Comparison of ENCODE assay signal across 12 mouse cellular contexts in genomic region chr6:15299279-15299678, GRCm38 (mm10).
DNase-seq lines count a peak whose midpoint lies in the region; ATAC-seq and TF ChIP-seq lines count a peak whose summit lies in the region.
"Had no signal": no experiment of that assay in that cellular context is flagged by ENCODE, and none has a peak within 500 bp of the region (broad histone marks: within the 10 kb centered on the region; RNA-seq: fewer than 3 reads in every experiment).

No protein-coding gene starts in this region.

- H3K9me3 ChIP-seq in hindbrain, embryonic 12.5 days (replicated peaks): no peaks in the 10 kb centered on the region
- H3K9me3 ChIP-seq in hindbrain, embryonic 13.5 days: no peaks in the 10 kb centered on the region
- no peaks in the 10 kb centered on the region for H3K9me3 ChIP-seq in forebrain, postnatal 0 days (ENCODE audit: low read length)
- H3K9me3 ChIP-seq: liver, embryonic 13.5 days had no signal

- no peaks in the 10 kb centered on the region for H3K36me3 ChIP-seq in hindbrain, embryonic 12.5 days
- no peaks in the 10 kb centered on the region for H3K36me3 ChIP-seq in hindbrain, embryonic 13.5 days
- no peaks in the 10 kb centered on the region for H3K36me3 ChIP-seq in liver, adult 2 months (ENCODE audit: control insufficient read depth, insufficient read depth, low read length)
- no peaks in the 10 kb centered on the region for H3K36me3 ChIP-seq in forebrain, postnatal 0 days (ENCODE audit: insufficient read depth)
- H3K36me3 ChIP-seq: liver, embryonic 13.5 days had no signal

- no peak for TF ChIP-seq CTCF in liver, adult 2 months (IDR thresholded peaks at IDR 0.05; ENCODE audit: low read depth, low read length)
- no peak for TF ChIP-seq CTCF in forebrain, postnatal 0 days (IDR thresholded peaks at IDR 0.05; ENCODE audit: low read depth)

- ATAC-seq in hindbrain, embryonic 12.5 days (ENCODE audit: low FRiP score): 0 out of 2 replicates have a peak, but pooled peaks have one; percentile 43
- ATAC-seq in hindbrain, embryonic 13.5 days (ENCODE audit: low FRiP score): no peak
- peak; percentile 27; the same call in 1 of the 2 replicates for ATAC-seq in forebrain, postnatal 0 days

- no peaks in the 10 kb centered on the region; the same call in 1 of the 2 replicates for H3K79me2 ChIP-seq in liver, adult 2 months (ENCODE audit: control insufficient read depth, insufficient read depth, low read length)

- DNase-seq in adrenal gland, adult 2 months: peak; percentile 6
- no peak for DNase-seq in adrenal gland, postnatal 10 days
- peak; percentile 25 for DNase-seq in liver, adult 2 months (ENCODE audit: extremely low read depth, low read depth, low spot score)
- DNase-seq in liver: no peak
- no peak for DNase-seq in forebrain, postnatal 0 days
- DNase-seq in Muller cell, postnatal 12 days (ENCODE audit: inconsistent ontology term): no peak
- DNase-seq: cerebellum, adult 11 months; embryo, embryonic 11 days; liver, embryonic 13.5 days had no signal

- H3K4me3 ChIP-seq in hindbrain, embryonic 12.5 days: no peak overlapping the region
- no peak overlapping the region for H3K4me3 ChIP-seq in hindbrain, embryonic 13.5 days
- no peak overlapping the region for H3K4me3 ChIP-seq in liver, adult 2 months (ENCODE audit: insufficient read depth, low read depth, low read length)
- H3K4me3 ChIP-seq in forebrain, postnatal 0 days (ENCODE audit: low read depth, low read length): no peak overlapping the region
- H3K4me3 ChIP-seq: layer of hippocampus, adult 2 months; liver, embryonic 13.5 days had no signal

- no peak overlapping the region for H3K4me2 ChIP-seq in hindbrain, embryonic 12.5 days (replicated peaks)
- no peak overlapping the region for H3K4me2 ChIP-seq in hindbrain, embryonic 13.5 days
- no peak overlapping the region for H3K4me2 ChIP-seq in forebrain, postnatal 0 days (ENCODE audit: low read depth)
- H3K4me2 ChIP-seq: liver, embryonic 13.5 days had no signal

- no peak overlapping the region for H3K27ac ChIP-seq in hindbrain, embryonic 12.5 days
- no peak overlapping the region for H3K27ac ChIP-seq in hindbrain, embryonic 13.5 days
- no peak overlapping the region for H3K27ac ChIP-seq in liver, adult 2 months (replicated peaks; ENCODE audit: insufficient read depth, low read depth, low read length)
- H3K27ac ChIP-seq in forebrain, postnatal 0 days (ENCODE audit: low read depth, low read length): no peak overlapping the region
- H3K27ac ChIP-seq: layer of hippocampus, adult 2 months; liver, embryonic 13.5 days had no signal

- no peak for TF ChIP-seq POLR2A in liver, adult 2 months (IDR thresholded peaks at IDR 0.05; ENCODE audit: extremely low read depth, insufficient read depth, low read length)

- H3K9ac ChIP-seq in hindbrain, embryonic 12.5 days: no peak overlapping the region
- no peak overlapping the region for H3K9ac ChIP-seq in hindbrain, embryonic 13.5 days
- H3K9ac ChIP-seq in liver, adult 2 months (ENCODE audit: low read depth, low read length): no peak overlapping the region
- no peak overlapping the region for H3K9ac ChIP-seq in forebrain, postnatal 0 days
- H3K9ac ChIP-seq: liver, embryonic 13.5 days had no signal

- H3K4me1 ChIP-seq in hindbrain, embryonic 12.5 days: no peaks in the 10 kb centered on the region
- H3K4me1 ChIP-seq in hindbrain, embryonic 13.5 days (replicated peaks): no peaks in the 10 kb centered on the region
- no peaks in the 10 kb centered on the region for H3K4me1 ChIP-seq in liver, adult 2 months (ENCODE audit: control insufficient read depth, insufficient read depth, low read length)
- H3K4me1 ChIP-seq in forebrain, postnatal 0 days (ENCODE audit: insufficient read depth): no peaks in the 10 kb centered on the region
- H3K4me1 ChIP-seq: liver, embryonic 13.5 days had no signal

- no peaks in the 10 kb centered on the region for H3K27me3 ChIP-seq in hindbrain, embryonic 12.5 days
- H3K27me3 ChIP-seq in hindbrain, embryonic 13.5 days: no peaks in the 10 kb centered on the region
- H3K27me3 ChIP-seq in liver, adult 2 months (ENCODE audit: control insufficient read depth, insufficient read depth, low read length): no peaks in the 10 kb centered on the region
- H3K27me3 ChIP-seq in forebrain, postnatal 0 days (ENCODE audit: insufficient read depth, low read length): no peaks in the 10 kb centered on the region
- H3K27me3 ChIP-seq: liver, embryonic 13.5 days had no signal

- WGBS in hindbrain, embryonic 12.5 days: 50% methylated on average over 1 of the region's 1 CpGs
- 53% methylated on average over 1 of the region's 1 CpGs for WGBS in hindbrain, embryonic 13.5 days
- 9% methylated on average over 1 of the region's 1 CpGs for WGBS in liver, adult 2 months
- 15% methylated on average over 1 of the region's 1 CpGs for WGBS in forebrain, postnatal 0 days

Comparison
In these comparisons a context has a peak if more than half of its experiments do, and no peak if none do; other contexts are left out.
1. DNase-seq: peak in adrenal gland, adult 2 months (single experiment) and liver, adult 2 months (single experiment); none in adrenal gland, postnatal 10 days (single experiment), liver (single experiment), forebrain, postnatal 0 days (single experiment) and Muller cell, postnatal 12 days (single experiment).